Comparison of ENCODE assay signal across 8 mouse cellular contexts in the genomic region with DNA sequence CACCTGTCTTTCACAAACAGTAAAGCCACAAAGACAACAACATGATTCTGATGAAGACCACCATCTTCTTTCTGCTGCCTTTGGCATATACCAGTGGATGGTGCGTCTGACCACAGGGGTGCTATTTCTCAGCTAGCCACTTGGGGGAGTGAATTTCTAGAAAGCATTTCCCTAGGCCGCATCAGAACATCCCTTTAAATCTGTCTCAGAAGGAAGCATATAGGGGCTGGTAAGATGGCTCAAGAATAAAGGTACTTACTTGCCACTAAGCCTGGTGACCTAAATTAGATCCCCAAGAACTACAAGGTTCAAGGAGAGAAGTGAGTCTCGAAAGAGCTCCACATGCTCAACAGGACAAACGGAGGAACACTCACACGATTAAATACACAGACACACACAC.
A peak's percentile ranks its signal among the peaks of the same experiment; 100 is the strongest.
DNase-seq lines count a peak whose midpoint lies in the region; ATAC-seq and TF ChIP-seq lines count a peak whose summit lies in the region.
"Had no signal": no experiment of that assay in that cellular context is flagged by ENCODE, and none has a peak within 500 bp of the region (broad histone marks: within the 10 kb centered on the region; RNA-seq: fewer than 3 reads in every experiment).

No protein-coding gene starts in this region.

- peak; percentile 62 for TF ChIP-seq CTCF in hindbrain, postnatal 0 days (IDR thresholded peaks at IDR 0.05; ENCODE audit: low read depth)
- no peak for TF ChIP-seq CTCF in thymus, adult 2 months (IDR thresholded peaks at IDR 0.05; ENCODE audit: borderline replicate concordance, control insufficient read depth, extremely low read depth, insufficient read depth, low read length, poor library complexity)

- DNase-seq in hindbrain, postnatal 0 days (ENCODE audit: low spot score) = peak; percentile 55
- DNase-seq in thymus, adult 2 months = peak; percentile 33
- DNase-seq in thymus, postnatal 36 days = no peak
- peak; percentile 49 for DNase-seq in induced T-regulatory cell, adult 2 months (ENCODE audit: low read depth)
- no peak for DNase-seq in layer of hippocampus, postnatal 25 days (ENCODE audit: extremely low spot score in 1 of 2, low spot score in 1 of 2)
- no peak for DNase-seq in gastrocnemius, postnatal 14 days

- H3K36me3 ChIP-seq in hindbrain, postnatal 0 days (ENCODE audit: insufficient read depth, low read length) = peaks cover 4% of the 10 kb centered on the region; the same call in 1 of the 2 replicates
- no peaks in the 10 kb centered on the region for H3K36me3 ChIP-seq in hindbrain, embryonic 12.5 days
- no peaks in the 10 kb centered on the region for H3K36me3 ChIP-seq in thymus, adult 2 months (ENCODE audit: control insufficient read depth, insufficient read depth, low read length)

- H3K27me3 ChIP-seq in hindbrain, postnatal 0 days (ENCODE audit: insufficient read depth, low read length) = no peaks in the 10 kb centered on the region
- no peaks in the 10 kb centered on the region for H3K27me3 ChIP-seq in hindbrain, embryonic 12.5 days
- H3K27me3 ChIP-seq in thymus, adult 2 months (ENCODE audit: control insufficient read depth, insufficient read depth, low read length) = no peaks in the 10 kb centered on the region

- H3K4me1 ChIP-seq in hindbrain, postnatal 0 days (ENCODE audit: insufficient read depth, low read length) = no peaks in the 10 kb centered on the region
- no peaks in the 10 kb centered on the region for H3K4me1 ChIP-seq in hindbrain, embryonic 12.5 days
- H3K4me1 ChIP-seq in thymus, adult 2 months (replicated peaks; ENCODE audit: control insufficient read depth, insufficient read depth, low read length) = peaks cover 5% of the 10 kb centered on the region

- WGBS in hindbrain, postnatal 0 days = 76% methylated on average over 5 of the region's 5 CpGs
- 80% methylated on average over 5 of the region's 5 CpGs for WGBS in hindbrain, embryonic 12.5 days
- WGBS in thymus, adult 2 months = 81% methylated on average over 5 of the region's 5 CpGs

- H3K9me3 ChIP-seq in hindbrain, postnatal 0 days (ENCODE audit: low read length) = no peaks in the 10 kb centered on the region
- H3K9me3 ChIP-seq in hindbrain, embryonic 12.5 days (replicated peaks) = no peaks in the 10 kb centered on the region

- no peak overlapping the region for H3K27ac ChIP-seq in hindbrain, postnatal 0 days
- no peak overlapping the region for H3K27ac ChIP-seq in hindbrain, embryonic 12.5 days
- no peak overlapping the region for H3K27ac ChIP-seq in thymus, adult 2 months (ENCODE audit: control insufficient read depth, insufficient read depth, low read length)

- no peak for ATAC-seq in hindbrain, postnatal 0 days
- no peak for ATAC-seq in hindbrain, embryonic 12.5 days (ENCODE audit: low FRiP score)

- no peak overlapping the region for H3K4me2 ChIP-seq in hindbrain, postnatal 0 days (ENCODE audit: low read depth, low read length)
- H3K4me2 ChIP-seq in hindbrain, embryonic 12.5 days (replicated peaks) = no peak overlapping the region

- H3K4me3 ChIP-seq in hindbrain, postnatal 0 days (ENCODE audit: low read length) = no peak overlapping the region
- no peak overlapping the region for H3K4me3 ChIP-seq in hindbrain, embryonic 12.5 days
- no peak overlapping the region for H3K4me3 ChIP-seq in thymus, adult 2 months (ENCODE audit: control insufficient read depth, insufficient read depth, low read length)
- H3K4me3 ChIP-seq: myocyte had no signal

- intact Hi-C loops in gastrocnemius, postnatal 14 days (cut with DNase I; ENCODE audit: low total_unique reads) = no loop called here

- TF ChIP-seq POLR2A in thymus, adult 2 months (IDR thresholded peaks at IDR 0.05; ENCODE audit: control insufficient read depth, extremely low read depth, insufficient read depth, low read length, poor library complexity) = no peak

- no peak overlapping the region for H3K9ac ChIP-seq in hindbrain, postnatal 0 days (replicated peaks; ENCODE audit: low read length)
- no peak overlapping the region for H3K9ac ChIP-seq in hindbrain, embryonic 12.5 days

Comparison
In these comparisons a context has a peak if more than half of its experiments do, and no peak if none do; other contexts are left out.
1. DNase-seq: peak in hindbrain, postnatal 0 days (single experiment), thymus, adult 2 months (single experiment) and induced T-regulatory cell, adult 2 months (single experiment); none in thymus, postnatal 36 days (0 of 2), layer of hippocampus, postnatal 25 days (0 of 2) and gastrocnemius, postnatal 14 days (single experiment).